Mouse (Mus musculus): ENCODE results near the gene Grik5.
A peak's percentile ranks its signal among the peaks of the same experiment; 100 is the strongest.

DNA sequence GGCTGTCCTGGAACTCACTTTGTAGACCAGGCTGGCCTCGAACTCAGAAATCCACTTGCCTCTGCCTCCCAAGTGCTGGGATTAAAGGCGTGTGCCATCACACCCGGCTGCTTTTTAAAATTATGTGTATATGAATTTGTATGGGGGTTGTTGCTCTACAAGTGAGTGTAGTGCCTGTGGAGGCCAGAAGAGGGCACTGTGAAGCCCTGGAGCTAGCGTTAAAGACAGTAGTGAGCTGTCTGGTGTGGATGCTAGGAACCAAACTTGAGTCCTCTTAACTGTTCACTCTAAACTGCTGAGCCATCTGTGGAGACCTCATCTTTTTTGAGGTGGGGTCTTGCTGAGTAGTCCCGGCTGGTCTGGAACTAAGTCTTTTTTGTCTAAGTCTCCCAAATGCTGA lies 86.3 kb downstream of the Grik5 start:
- TF ChIP-seq CTCF (IDR thresholded peaks at IDR 0.05; ENCODE audit: extremely low read depth, insufficient read depth, low read length): peak; percentile 48; the same call in 1 of the 2 replicates
- no peak for TF ChIP-seq POLR2A (IDR thresholded peaks at IDR 0.05; ENCODE audit: extremely low read depth, insufficient read depth, low read length)

Measured in cortical plate, adult 2 months (tissue).